Mouse (Mus musculus): ENCODE measurements around the gene Mtus2.

Gene Mtus2

DNA sequence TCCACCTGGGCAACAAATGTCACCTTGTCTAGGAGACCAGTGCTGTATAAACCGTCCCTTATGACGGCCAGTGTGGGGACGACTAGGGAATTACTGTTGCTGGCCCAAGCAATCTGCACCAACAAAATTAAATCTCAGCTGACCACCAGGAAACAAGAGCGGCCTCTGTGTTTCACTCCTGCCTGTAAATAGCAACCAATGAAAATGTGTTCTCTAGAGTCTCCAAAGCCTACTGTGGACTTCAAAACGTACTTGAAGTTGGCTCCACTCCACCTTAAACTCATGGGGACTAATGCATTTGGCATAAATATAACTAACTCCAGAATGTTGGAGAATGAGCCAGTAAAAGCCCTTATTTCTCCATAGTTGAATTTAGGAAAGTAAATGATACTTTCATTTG lies 387.3 kb downstream of the Mtus2 start:
- no peak for DNase-seq (ENCODE audit: low spot score in 2 of 2)

DNA sequence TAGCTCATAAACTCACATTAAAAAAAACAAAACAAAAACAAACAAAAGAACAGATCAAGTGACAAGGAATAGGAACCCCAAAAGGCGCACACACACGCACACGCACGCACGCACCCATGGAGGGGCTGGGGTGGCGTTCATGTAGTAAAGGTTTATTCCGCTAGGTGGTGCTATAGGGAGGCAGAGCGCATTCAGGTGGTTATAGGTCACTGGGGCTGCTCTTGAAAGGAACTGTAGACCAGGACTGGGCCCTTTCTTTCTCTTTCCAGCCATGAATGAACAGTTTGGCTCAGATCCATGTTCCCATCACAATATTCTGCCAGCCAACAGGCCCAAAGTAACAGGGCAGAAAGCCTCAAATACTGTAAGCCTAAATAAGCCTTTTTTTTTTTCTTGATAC lies 389.4 kb downstream of the Mtus2 start:
- DNase-seq (ENCODE audit: low spot score in 2 of 2) = no peak

DNA sequence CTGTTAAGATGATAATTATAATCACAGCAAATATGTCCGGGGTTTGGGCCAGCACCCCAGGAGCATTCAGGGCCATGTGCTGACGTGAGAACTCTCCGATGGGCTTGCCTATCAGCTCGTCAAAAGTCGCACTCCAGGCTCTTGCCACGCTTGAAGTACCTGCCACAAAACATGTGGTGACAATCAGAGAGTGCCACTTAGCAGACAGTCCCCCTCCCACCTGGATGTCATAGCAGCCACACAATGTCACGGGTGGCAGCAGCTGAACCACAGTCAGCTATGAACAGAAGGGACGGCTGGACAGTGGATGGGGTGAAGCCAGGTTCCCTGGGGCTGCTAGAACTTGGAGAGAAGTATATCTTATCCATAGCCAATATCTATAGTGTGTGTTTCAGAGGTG lies 391.0 kb downstream of the Mtus2 start:
- no peak for DNase-seq (ENCODE audit: low spot score in 2 of 2)

DNA sequence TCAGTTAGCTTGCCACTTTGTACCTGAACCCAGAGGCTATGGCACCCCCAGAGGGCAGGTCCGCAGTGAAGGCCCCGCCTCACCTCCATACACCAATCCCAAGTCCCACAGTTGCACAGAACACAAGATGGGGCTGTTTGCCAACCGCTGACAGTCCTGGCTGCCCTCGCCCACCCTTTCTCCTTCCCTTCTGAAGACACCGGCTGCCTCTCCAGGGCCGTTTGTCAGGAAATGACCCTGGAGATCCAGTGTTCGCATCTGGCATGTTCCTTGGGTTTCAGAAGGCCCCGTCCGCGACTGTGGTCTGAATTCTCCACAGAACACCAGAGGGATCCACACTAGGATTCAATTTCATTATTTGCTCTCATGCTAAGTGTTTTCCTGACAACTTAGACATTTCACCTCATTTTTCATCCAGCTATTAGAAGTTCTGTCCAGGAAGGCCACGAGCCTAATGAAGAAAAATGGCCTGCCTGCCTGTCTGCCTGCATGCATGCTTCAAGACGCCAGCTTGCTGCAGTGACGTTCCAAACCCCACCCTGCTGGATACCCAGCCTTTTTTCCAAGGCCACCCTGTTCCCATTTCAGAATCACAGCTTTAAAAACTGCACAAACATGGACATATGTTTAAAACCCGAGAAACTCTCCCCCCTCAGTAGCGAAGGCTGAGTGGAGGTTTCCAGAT lies 392.3 kb downstream of the Mtus2 start:
- no peak for DNase-seq (ENCODE audit: low spot score in 2 of 2)

DNA sequence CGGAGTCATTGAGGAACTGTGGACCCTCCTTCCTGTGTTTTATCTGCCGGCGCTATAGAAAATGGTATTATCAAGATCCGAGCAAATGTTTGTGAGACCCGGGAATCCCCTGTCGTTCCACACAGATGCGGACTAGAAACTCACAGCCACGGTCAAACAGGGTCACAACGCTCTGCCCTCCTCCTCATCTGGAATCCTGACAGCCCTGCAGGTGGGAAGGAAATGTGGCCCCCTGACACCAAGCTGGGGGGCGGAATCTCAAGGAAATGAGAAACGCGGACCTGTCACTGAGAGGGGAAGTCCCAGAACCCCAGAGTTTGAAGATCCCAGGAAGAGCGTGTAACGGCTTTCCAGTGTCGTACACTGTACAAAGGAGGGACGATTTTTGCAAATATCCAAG lies 396.3 kb downstream of the Mtus2 start:
- DNase-seq (ENCODE audit: low spot score in 2 of 2) = no peak

DNA sequence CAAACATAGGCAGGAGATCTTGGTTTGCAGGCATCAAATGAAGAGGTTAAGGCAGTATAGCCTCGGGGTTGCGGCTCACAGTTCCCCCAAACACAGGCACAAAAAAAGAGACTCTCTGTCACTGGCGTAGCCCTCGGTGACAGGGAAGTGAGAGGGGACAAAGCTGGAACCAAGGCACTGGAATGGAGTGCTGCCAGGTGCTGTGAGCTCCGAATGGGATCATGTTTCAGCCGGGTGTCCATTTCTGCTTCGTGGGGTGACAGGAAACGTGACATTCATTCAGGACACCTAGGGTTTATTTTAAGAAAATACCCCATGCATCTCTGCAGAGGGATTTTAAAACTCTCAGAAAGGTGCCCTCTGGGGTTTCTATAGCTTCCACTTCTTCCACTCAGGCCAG lies 397.4 kb downstream of the Mtus2 start:
- no peak for DNase-seq (ENCODE audit: low spot score in 2 of 2)

DNA sequence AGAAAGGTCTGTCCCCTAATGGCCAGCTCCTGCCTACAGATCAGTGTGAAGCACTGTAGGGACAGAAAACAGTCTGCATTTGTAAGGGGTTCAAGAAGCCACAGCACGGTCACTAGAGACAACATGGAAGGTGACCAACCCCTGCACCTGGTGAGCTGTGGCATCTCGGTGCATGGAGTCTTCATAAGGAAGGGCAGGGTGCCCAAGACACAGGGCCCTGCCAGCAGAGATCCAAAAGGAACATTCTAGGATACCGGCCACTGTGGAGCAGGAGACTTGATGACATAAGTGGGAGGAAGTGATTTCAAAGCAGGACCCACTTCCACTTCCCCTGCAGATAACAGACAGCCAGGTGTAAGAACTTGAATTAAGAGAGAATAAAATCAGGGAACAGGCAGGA lies 398.7 kb downstream of the Mtus2 start:
- no peak for DNase-seq (ENCODE audit: low spot score in 2 of 2)

DNA sequence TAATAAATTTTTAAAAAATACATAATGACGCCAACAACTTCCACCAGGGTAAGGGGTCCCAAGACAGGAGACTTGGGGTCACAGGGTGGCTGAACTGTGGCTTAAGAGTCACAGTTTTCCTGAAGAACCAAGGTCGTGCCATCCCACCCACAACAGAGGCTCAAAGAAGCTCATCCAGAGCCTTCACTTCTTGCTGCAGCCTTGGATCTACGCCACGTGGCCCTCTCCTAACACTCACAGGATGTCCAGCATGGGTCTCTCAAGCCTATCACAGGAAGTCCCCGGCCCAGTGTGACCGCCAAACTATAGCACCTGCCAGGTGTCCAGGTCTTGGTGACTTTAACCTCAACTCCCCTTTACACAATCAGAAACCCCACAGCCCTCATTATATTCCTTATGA lies 400.0 kb downstream of the Mtus2 start:
- no peak for DNase-seq (ENCODE audit: low spot score in 2 of 2)

DNA sequence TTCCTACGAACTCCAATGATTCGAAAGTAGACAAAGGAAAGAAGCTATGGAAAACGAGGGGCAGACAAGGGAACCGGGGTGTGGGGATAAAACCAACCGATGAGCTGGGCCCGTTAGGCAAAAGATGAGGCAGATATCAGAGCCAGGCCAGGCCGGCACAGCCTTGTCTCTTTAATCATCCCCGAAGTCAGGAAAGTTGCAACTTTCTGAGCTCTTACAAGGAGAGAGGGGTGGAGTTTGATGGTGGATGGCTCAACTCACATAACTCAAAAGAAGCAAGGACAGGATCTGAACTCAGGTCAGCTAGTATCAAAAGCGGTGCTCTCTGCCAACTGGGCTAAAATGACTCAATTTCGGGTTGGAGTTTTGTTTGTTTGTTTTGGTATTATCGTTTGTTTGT lies 402.0 kb downstream of the Mtus2 start:
- DNase-seq (ENCODE audit: low spot score in 2 of 2) = no peak

DNA sequence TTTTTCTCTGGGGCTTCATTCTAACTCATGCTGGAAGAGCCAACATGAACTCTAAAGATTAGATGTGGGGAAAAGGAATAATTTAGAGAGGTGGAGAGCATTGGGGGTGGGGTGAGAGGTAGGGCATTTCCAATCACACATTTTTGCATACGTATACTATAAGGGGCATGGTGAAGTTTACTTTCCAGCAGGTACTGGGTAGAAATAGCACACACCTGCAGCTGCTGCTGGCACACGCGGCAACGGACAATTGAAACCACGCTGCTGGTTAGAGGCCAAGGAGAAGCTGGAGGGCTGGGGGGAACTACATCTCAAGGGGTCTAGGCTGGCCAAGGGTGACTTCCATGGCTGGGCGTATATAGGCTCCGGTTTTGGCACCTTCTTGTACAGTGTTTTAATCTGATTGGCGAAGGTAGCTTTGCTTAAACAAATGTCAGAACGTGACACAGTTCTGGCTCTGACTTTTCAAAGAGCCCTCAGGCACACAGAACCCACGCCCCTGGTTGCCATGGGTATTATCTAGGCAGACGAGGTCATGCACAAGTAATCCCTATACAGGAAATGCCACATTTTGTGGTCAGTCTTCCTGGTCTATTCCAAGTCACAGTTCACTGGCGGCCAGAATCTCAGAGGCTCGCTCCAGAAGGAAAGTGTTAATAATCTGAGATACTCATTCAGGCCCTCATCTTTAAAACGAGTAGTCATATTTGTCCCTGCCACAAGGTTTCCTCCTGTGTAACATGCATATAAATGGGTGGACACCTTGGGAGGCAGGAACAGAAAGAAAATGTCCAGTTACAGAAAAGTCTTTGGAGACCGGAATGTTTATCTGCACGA lies 404.0 kb downstream of the Mtus2 start:
- DNase-seq (ENCODE audit: low spot score in 2 of 2) = no peak

DNA sequence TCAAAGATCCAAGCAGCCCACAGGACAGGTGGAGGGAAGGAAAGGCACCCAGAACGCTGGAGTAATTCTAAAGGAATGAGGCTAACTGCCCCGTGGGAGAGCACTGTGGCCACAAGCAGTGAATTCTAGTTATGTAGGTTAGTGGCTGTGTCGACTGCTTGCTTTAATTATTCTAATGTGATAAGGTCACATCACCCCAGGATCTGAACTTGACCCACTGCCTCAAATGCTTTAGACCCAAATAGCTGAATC lies 404.6 kb downstream of the Mtus2 start:
- no peak for DNase-seq (ENCODE audit: low spot score in 2 of 2)

DNA sequence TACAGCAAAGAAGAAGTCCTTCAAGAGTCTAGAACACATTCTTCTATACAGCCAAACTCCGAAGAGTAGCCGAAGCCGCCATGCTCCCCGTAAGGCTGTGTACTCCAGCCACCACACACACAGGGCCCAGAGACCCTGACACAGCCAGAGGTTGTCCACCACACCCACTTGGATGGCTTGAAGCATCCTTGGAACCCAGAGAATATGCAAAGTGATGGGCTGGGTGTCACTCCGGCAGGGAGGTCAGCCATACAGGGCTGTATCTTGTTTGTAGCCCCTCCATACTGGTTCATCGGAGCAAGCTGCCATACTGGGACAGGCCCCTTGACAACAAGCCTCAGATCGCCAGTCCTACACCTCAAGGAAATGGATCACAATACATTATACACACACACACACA lies 405.2 kb downstream of the Mtus2 start:
- DNase-seq (ENCODE audit: low spot score in 2 of 2) = no peak

DNA sequence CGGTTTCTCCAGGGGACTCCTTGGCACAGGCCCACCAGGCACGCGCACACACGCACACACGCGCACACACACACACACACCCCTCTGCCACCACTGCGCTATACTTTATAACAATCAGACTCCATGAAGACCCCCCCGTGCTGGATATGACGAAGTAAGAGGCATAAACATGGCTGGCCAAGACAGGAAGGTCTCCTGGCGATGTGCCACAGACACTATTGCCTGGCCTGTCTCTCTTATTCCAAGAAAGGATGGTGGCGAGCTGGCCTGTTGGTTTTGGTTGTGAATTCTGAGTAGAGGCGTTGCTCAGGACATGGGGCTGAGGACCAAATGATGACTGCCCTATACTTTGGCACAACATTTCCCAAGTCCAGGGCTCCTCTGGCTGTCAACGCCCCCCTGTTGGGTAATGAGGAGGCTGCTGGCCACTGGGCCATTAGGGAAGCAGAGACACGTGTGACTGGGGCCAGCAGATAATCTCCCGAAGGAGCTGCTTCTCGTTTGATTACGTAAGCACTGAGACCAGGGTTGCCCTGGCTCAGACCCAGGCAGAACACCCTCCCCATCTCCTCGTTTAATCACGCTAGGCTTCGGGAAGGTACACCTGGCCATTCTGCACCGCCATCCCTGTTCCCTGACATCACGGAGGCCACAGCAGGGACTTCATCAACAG lies 406.5 kb downstream of the Mtus2 start:
- no peak for DNase-seq (ENCODE audit: low spot score in 2 of 2)
